Mouse (Mus musculus): ENCODE measurements at regions not wholly inside any gene's neighbourhood (a gene's known extent, or its start where the extent isn't known, plus 50 kb on each side); places are given as distances from the start of the nearest gene placed in this dataset.

GRCm38 (mm10) chr6:148517536-148518245 lies 73.5 kb upstream of the Tmtc1 start:
- no peaks in the 10 kb centered on the region for H3K9me3 ChIP-seq
- 64% methylated on average over 2 of the region's 2 CpGs for WGBS
- no peaks in the 10 kb centered on the region for H3K27me3 ChIP-seq (ENCODE audit: insufficient read depth, poor library complexity, severe bottlenecking)
- peaks cover 11% of the 10 kb centered on the region; the same call in 1 of the 2 replicates for H3K4me1 ChIP-seq
- DNase-seq (ENCODE audit: low spot score) = no peak
- no peak overlapping the region for H3K4me3 ChIP-seq
- H3K27ac ChIP-seq = no peak overlapping the region
- no peaks in the 10 kb centered on the region for H3K36me3 ChIP-seq

- 78% methylated on average over 4 of the region's 4 CpGs for WGBS
- no peak for DNase-seq (ENCODE audit: low spot score)
Observed at GRCm38 (mm10) chr6:148516654-148517053, 72.5 kb upstream of the Tmtc1 start.

GRCm38 (mm10) chr6:148515105-148515504 lies 70.9 kb upstream of the Tmtc1 start:
- WGBS = 91% methylated on average over 6 of the region's 6 CpGs
- no peak for DNase-seq (ENCODE audit: low spot score)
- Histone ChIP-seq H3K4me1 (peaks cover 15% of the 10 kb centered on the region; the same call in 1 of the 2 replicates), H3K36me3 (no peaks in the 10 kb centered on the region), H3K27ac (no peak overlapping the region), H3K27me3 (ENCODE audit: insufficient read depth, poor library complexity, severe bottlenecking) (no peaks in the 10 kb centered on the region), H3K9me3 (no peaks in the 10 kb centered on the region), H3K4me3 (no peak overlapping the region)

More at GRCm38 (mm10) chr6:148516654-148517053, 72.5 kb upstream of the Tmtc1 start:
- H3K27me3 ChIP-seq (ENCODE audit: insufficient read depth, poor library complexity, severe bottlenecking) = no peaks in the 10 kb centered on the region
- no peak overlapping the region for H3K4me3 ChIP-seq
- H3K4me1 ChIP-seq = peaks cover 11% of the 10 kb centered on the region; the same call in 1 of the 2 replicates
- H3K9me3 ChIP-seq = no peaks in the 10 kb centered on the region
- no peaks in the 10 kb centered on the region for H3K36me3 ChIP-seq
- H3K27ac ChIP-seq = no peak overlapping the region

GRCm38 (mm10) chr6:148514645-148515044 lies 70.5 kb upstream of the Tmtc1 start:
- Histone ChIP-seq H3K27me3 (ENCODE audit: insufficient read depth, poor library complexity, severe bottlenecking) (no peaks in the 10 kb centered on the region), H3K27ac (no peak overlapping the region), H3K4me3 (no peak overlapping the region), H3K4me1 (peaks cover 15% of the 10 kb centered on the region; the same call in 1 of the 2 replicates), H3K36me3 (no peaks in the 10 kb centered on the region), H3K9me3 (no peaks in the 10 kb centered on the region)
- DNase-seq (ENCODE audit: low spot score) = no peak
- 82% methylated on average over 1 of the region's 1 CpGs for WGBS

GRCm38 (mm10) chr6:148514124-148514523 lies 69.9 kb upstream of the Tmtc1 start:
- WGBS = 80% methylated on average over 6 of the region's 6 CpGs
- Histone ChIP-seq H3K4me1 (peaks cover 15% of the 10 kb centered on the region; the same call in 1 of the 2 replicates), H3K4me3 (no peak overlapping the region), H3K27ac (no peak overlapping the region), H3K27me3 (ENCODE audit: insufficient read depth, poor library complexity, severe bottlenecking) (no peaks in the 10 kb centered on the region), H3K9me3 (no peaks in the 10 kb centered on the region), H3K36me3 (no peaks in the 10 kb centered on the region)
- no peak for DNase-seq (ENCODE audit: low spot score)

GRCm38 (mm10) chr6:148513134-148513533 lies 68.9 kb upstream of the Tmtc1 start:
- Histone ChIP-seq H3K4me3 (no peak overlapping the region), H3K27me3 (ENCODE audit: insufficient read depth, poor library complexity, severe bottlenecking) (no peaks in the 10 kb centered on the region), H3K4me1 (peaks cover 15% of the 10 kb centered on the region; the same call in 1 of the 2 replicates), H3K9me3 (no peaks in the 10 kb centered on the region), H3K27ac (peak overlapping the region; percentile 73; the same call in 1 of the 2 replicates), H3K36me3 (no peaks in the 10 kb centered on the region)
- no peak for DNase-seq (ENCODE audit: low spot score)
- WGBS = 37% methylated on average over 2 of the region's 2 CpGs

- H3K9me3 ChIP-seq = no peaks in the 10 kb centered on the region
- 89% methylated on average over 2 of the region's 2 CpGs for WGBS
Observed at GRCm38 (mm10) chr6:148505325-148505724, 61.1 kb upstream of the Tmtc1 start.

GRCm38 (mm10) chr6:148500251-148501179 lies 56.3 kb upstream of the Tmtc1 start:
- H3K27me3 ChIP-seq (ENCODE audit: insufficient read depth, poor library complexity, severe bottlenecking) = no peaks in the 10 kb centered on the region
- no peaks in the 10 kb centered on the region for H3K9me3 ChIP-seq
- H3K27ac ChIP-seq = peak overlapping the region; percentile 74
- WGBS = 21% methylated on average over 9 of the region's 9 CpGs
- H3K4me3 ChIP-seq = no peak overlapping the region
- DNase-seq (ENCODE audit: low spot score) = no peak
- H3K36me3 ChIP-seq = no peaks in the 10 kb centered on the region
- peaks cover 18% of the 10 kb centered on the region for H3K4me1 ChIP-seq

More at GRCm38 (mm10) chr6:148505325-148505724, 61.1 kb upstream of the Tmtc1 start:
- H3K4me1 ChIP-seq = peaks cover 10% of the 10 kb centered on the region
- no peak overlapping the region for H3K4me3 ChIP-seq
- H3K27ac ChIP-seq = no peak overlapping the region
- no peaks in the 10 kb centered on the region for H3K36me3 ChIP-seq
- no peak for DNase-seq (ENCODE audit: low spot score)
- H3K27me3 ChIP-seq (ENCODE audit: insufficient read depth, poor library complexity, severe bottlenecking) = no peaks in the 10 kb centered on the region

Measured in heart, embryonic 10.5 days (tissue).